ENCODE assay signal across 14 mouse cellular contexts in the genomic region with DNA sequence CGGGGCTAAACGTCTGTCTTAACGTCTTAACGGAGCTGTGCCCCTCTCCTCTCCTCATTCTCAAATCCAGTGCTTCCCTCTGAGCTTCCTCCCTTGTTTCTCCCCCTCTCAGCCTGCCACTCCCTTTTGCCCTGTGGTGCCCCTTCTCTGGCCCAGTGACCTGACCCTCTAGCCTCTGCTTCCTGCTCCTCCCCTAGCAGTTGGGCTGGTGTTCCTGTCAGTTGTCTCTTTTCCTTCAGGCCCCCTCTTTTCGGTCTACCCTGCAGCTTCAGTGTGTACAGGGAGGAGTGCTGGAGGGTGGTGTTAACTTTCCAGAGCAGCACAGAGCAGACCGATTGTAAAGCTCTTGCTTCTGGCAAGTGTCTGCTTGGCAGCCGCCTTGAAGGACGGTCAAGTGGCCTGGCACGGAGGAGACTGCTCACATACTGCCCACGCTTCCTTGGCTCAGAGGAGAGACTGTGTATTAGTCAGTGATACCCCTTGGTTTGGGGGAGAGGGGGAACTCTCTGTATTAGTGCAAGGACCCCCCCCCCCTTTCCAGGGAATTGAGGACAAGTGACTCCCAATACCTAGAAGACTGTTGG. TPM values are rescaled to one million over a fixed set of nuclear protein-coding genes. Genes with fewer than 3 reads are reported as not detected.
DNase-seq lines count a peak whose midpoint lies in the region; ATAC-seq and TF ChIP-seq lines count a peak whose summit lies in the region.
"Had no signal": no experiment of that assay in that cellular context is flagged by ENCODE, and none has a peak within 500 bp of the region (broad histone marks: within the 10 kb centered on the region; RNA-seq: fewer than 3 reads in every experiment).

No protein-coding gene starts in this region.

- H3K79me2 ChIP-seq in heart, adult 2 months (replicated peaks; ENCODE audit: control insufficient read depth, insufficient read depth, low read length), result no peaks in the 10 kb centered on the region

- H3K9me3 ChIP-seq in heart, embryonic 11.5 days (replicated peaks; ENCODE audit: control insufficient read depth, low read length), result no peaks in the 10 kb centered on the region

- H3K36me3 ChIP-seq in heart, adult 2 months (ENCODE audit: control insufficient read depth, insufficient read depth, low read length), result no peaks in the 10 kb centered on the region
- no peaks in the 10 kb centered on the region for H3K36me3 ChIP-seq in heart, embryonic 11.5 days (ENCODE audit: control insufficient read depth, insufficient read depth, low read length)

- H3K4me1 ChIP-seq in heart, adult 2 months (ENCODE audit: control insufficient read depth, insufficient read depth, low read length), result peaks cover 4% of the 10 kb centered on the region; the same call in 1 of the 2 replicates
- H3K4me1 ChIP-seq in heart, embryonic 11.5 days (ENCODE audit: control insufficient read depth, insufficient read depth, low read length), result peaks cover 8% of the 10 kb centered on the region; the same call in 1 of the 2 replicates

- ATAC-seq in heart, embryonic 11.5 days (replicated peaks; ENCODE audit: insufficient number of reproducible peaks, low FRiP score, low TSS enrichment), result no peak
- peak; percentile 35 for ATAC-seq in megakaryocyte progenitor cell, adult 5-6 weeks (replicated peaks; ENCODE audit: poor library complexity)
- ATAC-seq: forebrain, postnatal 0 days; midbrain, embryonic 16.5 days had no signal

- TF ChIP-seq CTCF in heart, adult 2 months (IDR thresholded peaks at IDR 0.05), result no peak

- no peak overlapping the region for H3K4me2 ChIP-seq in heart, embryonic 11.5 days
- H3K4me2 ChIP-seq: hindbrain, embryonic 14.5 days had no signal

- no peaks in the 10 kb centered on the region for H3K27me3 ChIP-seq in heart, adult 2 months (ENCODE audit: control insufficient read depth, insufficient read depth, low read length)
- no peaks in the 10 kb centered on the region for H3K27me3 ChIP-seq in heart, embryonic 11.5 days (ENCODE audit: control insufficient read depth, insufficient read depth, low read length)

- DNase-seq in heart, adult 2 months, result peak; percentile 48 to 63
- DNase-seq in lung, postnatal 10 days, result peak; percentile 42
- no peak for DNase-seq in lung, postnatal 25 days (ENCODE audit: low spot score)
- peak; percentile 49 for DNase-seq in gastrocnemius, postnatal 25 days
- DNase-seq in frontal cortex, postnatal 25 days (ENCODE audit: low spot score in 2 of 2), result no peak
- DNase-seq in left cerebral cortex, postnatal 36 days (ENCODE audit: low spot score in 2 of 2), result no peak
- DNase-seq: cerebellum, adult 18-20 months; forebrain, postnatal 0 days; thymus, adult 18-20 months had no signal

- no peak overlapping the region for H3K4me3 ChIP-seq in heart, adult 2 months
- H3K4me3 ChIP-seq in heart, embryonic 11.5 days (ENCODE audit: low read depth, low read length), result no peak overlapping the region

- peak overlapping the region; percentile 32; the same call in 1 of the 2 replicates for H3K9ac ChIP-seq in heart, adult 2 months (ENCODE audit: low read depth, low read length)
- no peak overlapping the region for H3K9ac ChIP-seq in heart, embryonic 11.5 days (ENCODE audit: low read depth, low read length)
- H3K9ac ChIP-seq: forebrain, postnatal 0 days; hindbrain, embryonic 14.5 days; liver, embryonic 14.5 days had no signal

- no peak for TF ChIP-seq POLR2A in heart, adult 2 months (IDR thresholded peaks at IDR 0.05; ENCODE audit: insufficient read depth, low read depth, low read length)

- WGBS in heart, adult 2 months, result 31% methylated on average over 10 of the region's 10 CpGs
- 41% methylated on average over 10 of the region's 10 CpGs for WGBS in heart, embryonic 11.5 days (ENCODE audit: insufficient replicate concordance)

- intact Hi-C loops in heart, adult 2 months (cut with DNase I), result no loop called here
- intact Hi-C loops in left cerebral cortex, postnatal 36 days (cut with DNase I), result no loop called here

- TF ChIP-seq EP300 in heart, adult 2 months (IDR thresholded peaks at IDR 0.05; ENCODE audit: insufficient read depth, low read depth, low read length), result no peak

- H3K27ac ChIP-seq in heart, adult 2 months, result peak overlapping the region; percentile 26; the same call in 1 of the 2 replicates
- no peak overlapping the region for H3K27ac ChIP-seq in heart, embryonic 11.5 days (ENCODE audit: low read depth, low read length)
- H3K27ac ChIP-seq: hindbrain, embryonic 14.5 days; liver, embryonic 14.5 days had no signal

RNA-seq across cellular contexts. Expression of a gene that starts 16.3 kb away (rescaled TPM):
- total RNA-seq in heart, adult 2 months (2021), result not detected
- polyA plus RNA-seq in heart, adult 2 months (2012; rRNA removed), result 0.18 and 0.23 TPM in 2 replicates
- 0.24 TPM in 1 of 2 replicates, not detected in the other for polyA plus RNA-seq in heart, embryonic 11.5 days (2014; fragmentation: Nextera tagmentation; extraction: Ambion mirVana)
- total RNA-seq in gastrocnemius, postnatal 25 days (2021), result under 1 TPM in 1 of 2 experiments, not detected in 1; 0.32 TPM
- total RNA-seq in megakaryocyte progenitor cell, adult 5-6 weeks (2015), result 0.37 and 1.0 TPM in 2 replicates
- 0.54 and 3.6 TPM in 2 replicates for total RNA-seq in megakaryocyte progenitor cell, adult 5-6 weeks (2017)
- 1 to 10 TPM in 1 of 2 experiments, under 1 TPM in 1; 0.72 to 1.7 TPM for total RNA-seq in left cerebral cortex, postnatal 36 days (2021)

RNA-seq across cellular contexts. Expression of a gene that starts 26.6 kb away (rescaled TPM):
- under 1 TPM in 1 of 2 experiments, not detected in 1; 0.10 TPM for total RNA-seq in heart, adult 2 months (2021)
- polyA plus RNA-seq in heart, adult 2 months (2012; rRNA removed), result 0.59 TPM in 2 replicates
- 8.4 and 10.6 TPM in 2 replicates for polyA plus RNA-seq in heart, embryonic 11.5 days (2014; fragmentation: Nextera tagmentation; extraction: Ambion mirVana)
- under 1 TPM; 0.79 to 0.86 TPM for total RNA-seq in gastrocnemius, postnatal 25 days (2021)
- total RNA-seq in megakaryocyte progenitor cell, adult 5-6 weeks (2015), result 3.9 and 4.3 TPM in 2 replicates
- 3.4 and 3.5 TPM in 2 replicates for total RNA-seq in megakaryocyte progenitor cell, adult 5-6 weeks (2017)
- total RNA-seq in left cerebral cortex, postnatal 36 days (2021), result 10 to 100 TPM; 12.4 to 18.9 TPM

Comparison
In these comparisons a context has a peak if more than half of its experiments do, and no peak if none do; other contexts are left out.
1. DNase-seq: peak in heart, adult 2 months (2 of 2), lung, postnatal 10 days (single experiment) and gastrocnemius, postnatal 25 days (single experiment); none in lung, postnatal 25 days (single experiment), frontal cortex, postnatal 25 days (0 of 2) and left cerebral cortex, postnatal 36 days (0 of 2).